Mouse (Mus musculus) activated CD4-positive, CD25-positive, alpha-beta regulatory T cell, adult 4 months (primary cell): ENCODE measurements at regions not wholly inside any gene's neighbourhood (a gene's known extent, or its start where the extent isn't known, plus 50 kb on each side); places are given as distances from the start of the nearest gene placed in this dataset.

Experiments
- ATAC-seq: one replicate; pipeline ENCODE4 v1.8.0; 2017

DNA sequence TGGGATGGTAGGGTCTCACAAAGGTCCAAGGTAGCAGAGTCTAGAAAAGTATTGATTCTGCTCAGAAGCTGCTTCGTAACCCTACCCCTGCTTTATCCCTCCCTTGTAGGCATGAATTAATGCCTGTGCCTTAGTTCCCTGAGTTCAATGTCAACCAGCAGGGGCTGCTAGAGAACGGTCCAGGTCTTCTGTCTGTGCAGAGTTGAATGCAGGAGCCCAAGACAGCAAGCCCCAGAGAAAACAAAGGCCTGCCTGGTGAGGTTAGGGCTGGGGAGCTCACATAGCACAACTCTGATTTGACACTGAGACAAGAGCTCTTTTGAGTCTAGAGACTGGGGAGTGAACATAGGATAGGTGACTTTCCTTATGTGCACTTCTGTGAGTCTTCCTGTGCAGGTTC is 56.6 kb downstream of the Olig3 start:
- ATAC-seq, result no peak

GRCm38 (mm10) chr10:19413935-19414334 is 57.6 kb downstream of the Olig3 start:
- ATAC-seq, result no peak

DNA sequence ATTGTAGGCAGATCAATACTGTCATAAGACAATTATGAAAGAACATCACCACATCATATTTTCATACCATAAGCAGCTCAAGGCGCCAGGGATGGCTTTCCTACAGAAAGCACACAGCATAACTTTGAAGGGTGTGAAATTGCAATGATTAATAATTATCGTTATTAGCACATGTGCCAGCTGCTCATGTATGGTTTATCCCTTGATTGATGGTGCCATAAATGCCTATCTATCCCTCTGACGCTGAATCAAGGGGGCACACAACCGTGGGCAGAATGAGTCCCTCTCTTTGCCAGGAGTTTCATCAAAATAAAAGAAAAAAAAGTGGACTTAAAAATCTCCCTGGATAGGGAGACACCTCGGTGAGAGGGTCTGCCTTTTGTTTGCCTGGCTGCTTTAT is 58.5 kb downstream of the Olig3 start:
- ATAC-seq, result no peak

- no peak for ATAC-seq
Observed at GRCm38 (mm10) chr10:19424030-19424429, 67.7 kb downstream of the Olig3 start.

GRCm38 (mm10) chr10:19424961-19425360 is 68.6 kb downstream of the Olig3 start:
- ATAC-seq, result no peak

DNA sequence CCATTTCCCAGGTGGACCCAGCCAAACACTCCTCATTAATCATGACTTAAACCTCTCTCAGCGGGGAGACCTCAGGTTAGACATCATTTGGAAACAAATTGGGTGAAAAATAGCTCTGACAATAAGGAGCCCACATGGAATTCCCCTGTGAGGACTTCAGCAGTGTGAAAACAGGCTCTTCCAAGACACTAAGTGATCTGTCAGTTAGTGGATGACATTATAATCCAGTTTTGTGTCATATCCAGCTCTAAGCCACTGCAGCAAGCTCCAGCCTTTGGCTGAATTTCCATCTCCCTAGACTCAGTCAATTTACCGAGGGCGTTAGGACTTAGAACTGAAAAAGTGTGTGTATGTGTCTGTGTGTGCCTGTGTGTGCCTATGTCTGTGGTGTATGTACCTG is 70.5 kb downstream of the Olig3 start:
- ATAC-seq, result no peak

- no peak for ATAC-seq
Observed at GRCm38 (mm10) chr10:19432515-19432914, 76.2 kb downstream of the Olig3 start.

DNA sequence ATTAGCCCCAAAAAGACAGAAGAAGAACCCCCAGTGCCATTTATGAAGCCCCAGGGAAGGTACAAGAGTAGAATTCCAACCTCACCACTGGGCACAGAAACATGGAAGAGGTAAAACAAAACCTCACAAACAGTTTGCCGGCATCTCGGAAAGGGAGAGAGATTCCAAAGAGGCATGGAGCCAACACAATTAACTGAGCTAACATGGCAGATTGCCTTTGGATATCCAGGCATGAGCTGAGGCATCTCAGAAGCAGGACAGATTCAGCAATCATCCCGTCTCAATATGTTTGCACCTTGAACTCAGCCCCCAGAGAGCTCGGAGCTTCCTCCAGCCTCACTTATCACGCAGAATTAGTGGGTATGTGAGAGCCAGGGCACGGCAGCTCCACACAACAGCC is 78.3 kb downstream of the Olig3 start:
- ATAC-seq, result no peak

GRCm38 (mm10) chr10:19441807-19442206 is 85.5 kb downstream of the Olig3 start:
- no peak for ATAC-seq

DNA sequence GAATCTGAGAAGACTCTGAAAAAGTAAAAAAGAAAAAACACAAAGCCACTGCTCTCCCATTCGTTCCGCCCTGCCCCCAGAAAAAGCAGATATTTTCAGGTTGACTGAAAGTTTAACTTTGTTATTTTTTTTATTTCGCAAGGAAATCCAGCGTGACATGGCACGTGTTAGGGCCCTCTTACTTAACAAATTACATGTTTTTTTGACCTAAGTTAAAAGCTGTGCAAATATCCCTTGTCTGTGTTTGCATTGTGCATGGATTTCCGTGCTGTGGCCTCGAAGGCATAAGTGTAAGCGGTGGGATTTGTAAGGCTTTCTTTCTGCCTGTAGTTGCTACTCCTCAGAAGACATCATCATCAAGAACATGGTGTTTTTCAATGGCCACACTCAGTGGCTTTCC is 87.2 kb downstream of the Olig3 start:
- no peak for ATAC-seq

DNA sequence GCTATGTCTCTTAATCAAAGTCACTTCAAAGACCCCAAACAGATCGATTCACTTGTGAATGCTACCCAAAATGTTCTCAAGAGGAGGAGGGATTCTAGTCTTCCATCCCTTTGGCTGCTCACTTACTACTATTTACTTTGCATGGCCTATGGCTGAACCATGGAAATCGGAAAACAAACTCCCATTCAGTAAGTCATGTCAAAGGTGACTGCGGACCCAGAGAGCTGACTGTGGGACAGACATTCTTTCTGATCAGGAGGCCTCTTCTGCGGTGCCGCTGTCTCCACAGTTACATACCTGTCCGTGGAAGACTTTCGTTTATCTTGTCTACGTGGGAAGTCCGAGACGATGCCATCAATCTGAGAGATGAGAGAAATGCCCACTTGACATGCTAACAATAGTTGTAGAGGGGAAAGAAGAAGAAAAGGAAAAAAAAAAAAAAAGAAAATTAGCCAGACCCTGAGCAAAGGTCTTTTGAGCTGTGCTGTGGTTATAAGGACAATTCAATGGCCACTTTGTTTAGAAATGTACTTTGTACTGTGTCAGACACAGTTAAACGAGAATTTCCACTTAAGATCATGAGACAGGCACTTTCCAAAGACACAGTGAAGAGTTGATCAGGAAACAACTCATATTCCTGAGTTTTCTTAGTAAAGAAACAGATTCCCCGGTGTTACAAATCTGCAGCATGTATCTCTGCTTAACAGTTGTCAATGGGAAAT is 92.7 kb downstream of the Olig3 start:
- no peak for ATAC-seq

DNA sequence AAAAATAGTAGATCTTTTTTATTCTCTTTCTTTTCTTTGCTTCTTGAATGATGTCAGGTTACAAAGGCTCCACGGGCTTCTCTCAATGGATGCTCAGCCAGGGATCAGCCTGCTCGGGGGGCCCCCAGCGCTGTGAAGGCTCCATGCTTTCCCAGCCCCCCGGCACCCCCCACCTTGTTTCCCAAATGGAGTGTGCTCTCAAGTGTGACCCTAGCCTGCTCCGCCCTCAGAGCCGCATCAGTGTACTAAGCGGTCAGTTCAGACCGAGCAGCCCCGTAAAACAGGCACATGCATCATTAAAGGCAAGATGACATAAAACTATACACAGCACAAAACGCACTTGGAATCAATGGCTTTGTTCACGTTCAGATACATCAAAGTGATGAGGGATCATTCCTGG is 102.7 kb downstream of the Olig3 start:
- no peak for ATAC-seq

DNA sequence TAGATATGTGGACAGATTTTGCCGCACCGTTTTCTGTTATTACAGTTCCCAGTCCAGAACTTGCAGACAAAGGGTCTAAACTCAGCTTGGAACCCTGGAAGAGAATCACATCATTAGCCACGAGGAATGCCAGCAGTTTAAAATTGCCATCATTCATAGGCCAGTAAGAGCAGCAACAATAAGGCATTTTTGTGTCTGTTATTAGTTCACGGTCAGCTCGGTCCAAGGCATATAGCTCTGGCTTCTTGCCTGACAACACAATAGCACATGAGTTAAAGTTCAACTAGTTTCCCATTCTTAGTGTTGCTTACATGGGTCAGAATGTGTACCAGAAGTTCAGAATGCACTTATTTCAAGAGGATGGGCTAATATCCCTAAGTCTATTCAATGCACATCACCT is 103.4 kb downstream of the Olig3 start:
- no peak for ATAC-seq

GRCm38 (mm10) chr10:19460164-19460563 is 103.8 kb downstream of the Olig3 start:
- no peak for ATAC-seq

GRCm38 (mm10) chr10:19463800-19464199 is 107.5 kb downstream of the Olig3 start:
- no peak for ATAC-seq

GRCm38 (mm10) chr10:19464504-19464903 is 108.2 kb downstream of the Olig3 start:
- ATAC-seq, result no peak

DNA sequence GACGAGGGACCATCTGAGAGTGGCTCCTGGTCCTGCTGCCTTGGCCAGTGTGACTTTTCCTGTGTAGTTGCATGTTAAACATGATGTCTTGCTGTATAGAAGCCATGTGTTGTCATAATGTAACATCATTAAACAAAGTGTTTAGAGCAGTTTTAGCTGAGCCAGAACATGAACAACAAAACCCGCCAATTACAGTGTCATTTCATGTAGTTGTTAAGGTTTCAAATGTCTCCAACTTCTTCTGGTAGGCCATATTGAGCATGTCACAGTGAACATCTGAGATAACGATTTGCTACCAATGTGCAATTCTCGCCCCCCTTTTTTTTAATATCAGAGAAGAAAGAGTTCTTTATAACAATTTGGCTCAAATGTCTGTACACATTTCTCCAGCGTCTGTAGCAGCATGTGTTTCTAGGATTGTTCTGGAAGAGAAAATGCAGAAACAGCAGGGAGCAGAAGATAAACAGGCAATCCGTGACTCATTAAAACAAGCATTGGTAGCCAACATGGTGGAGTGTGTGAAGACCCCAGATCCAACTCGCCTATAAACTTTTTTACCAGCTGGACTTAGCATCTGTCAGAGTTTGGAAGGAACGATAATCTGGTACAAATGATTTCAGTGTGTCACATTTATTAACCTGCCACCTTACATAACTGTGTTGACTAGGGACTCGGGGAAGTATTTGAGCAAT is 115.2 kb downstream of the Olig3 start:
- ATAC-seq, result no peak

GRCm38 (mm10) chr10:19472066-19472465 is 115.7 kb downstream of the Olig3 start:
- ATAC-seq, result no peak

GRCm38 (mm10) chr10:19472949-19473535 is 116.7 kb downstream of the Olig3 start:
- ATAC-seq, result no peak

DNA sequence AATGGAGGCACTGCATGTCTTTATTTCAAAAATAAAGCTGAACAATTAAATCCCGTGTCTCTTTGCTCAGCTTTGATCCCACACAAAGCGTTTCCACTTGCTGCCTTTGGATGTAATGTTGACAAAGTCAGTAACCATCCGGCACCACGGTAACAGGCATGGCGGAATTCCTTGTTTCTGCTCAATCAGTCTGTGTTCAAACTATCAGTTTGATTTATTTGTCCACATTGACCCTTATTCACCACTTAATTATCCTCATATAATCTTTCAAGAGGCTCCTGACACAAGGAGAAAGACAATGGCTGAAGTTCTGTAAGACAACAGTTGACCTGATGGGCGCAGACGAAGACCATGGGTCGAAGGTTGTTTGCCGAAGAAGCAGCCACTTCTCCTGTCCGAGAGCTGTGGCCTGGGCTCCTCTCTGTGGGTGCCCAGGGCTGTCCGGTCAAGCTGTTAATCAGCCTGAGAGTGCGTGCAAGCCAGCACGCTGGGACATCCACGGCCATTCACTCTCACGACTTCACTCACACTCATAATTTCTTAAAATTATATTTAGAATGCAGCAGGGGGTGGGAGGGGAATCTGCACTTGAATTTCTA is 106.1 kb upstream of the Ifngr1 start:
- no peak for ATAC-seq

DNA sequence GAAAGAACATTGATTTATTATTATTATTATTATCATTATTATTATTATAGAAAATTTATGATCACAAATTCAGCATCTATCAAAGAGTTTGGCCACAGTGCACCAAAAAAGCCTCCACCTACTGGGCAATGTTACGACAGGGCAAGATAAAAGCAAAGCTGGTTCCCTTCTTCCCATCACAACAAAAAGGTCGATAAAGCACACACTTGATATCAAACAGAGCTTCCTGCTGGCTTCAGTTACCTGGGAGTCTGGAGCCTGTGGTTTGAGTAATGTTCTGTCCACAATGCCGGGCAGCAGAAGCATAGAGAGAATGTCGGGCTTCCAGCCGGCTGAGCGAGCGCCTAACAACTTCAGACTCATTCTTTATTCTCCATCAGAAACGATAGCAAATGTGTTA is 101.2 kb upstream of the Ifngr1 start:
- no peak for ATAC-seq

DNA sequence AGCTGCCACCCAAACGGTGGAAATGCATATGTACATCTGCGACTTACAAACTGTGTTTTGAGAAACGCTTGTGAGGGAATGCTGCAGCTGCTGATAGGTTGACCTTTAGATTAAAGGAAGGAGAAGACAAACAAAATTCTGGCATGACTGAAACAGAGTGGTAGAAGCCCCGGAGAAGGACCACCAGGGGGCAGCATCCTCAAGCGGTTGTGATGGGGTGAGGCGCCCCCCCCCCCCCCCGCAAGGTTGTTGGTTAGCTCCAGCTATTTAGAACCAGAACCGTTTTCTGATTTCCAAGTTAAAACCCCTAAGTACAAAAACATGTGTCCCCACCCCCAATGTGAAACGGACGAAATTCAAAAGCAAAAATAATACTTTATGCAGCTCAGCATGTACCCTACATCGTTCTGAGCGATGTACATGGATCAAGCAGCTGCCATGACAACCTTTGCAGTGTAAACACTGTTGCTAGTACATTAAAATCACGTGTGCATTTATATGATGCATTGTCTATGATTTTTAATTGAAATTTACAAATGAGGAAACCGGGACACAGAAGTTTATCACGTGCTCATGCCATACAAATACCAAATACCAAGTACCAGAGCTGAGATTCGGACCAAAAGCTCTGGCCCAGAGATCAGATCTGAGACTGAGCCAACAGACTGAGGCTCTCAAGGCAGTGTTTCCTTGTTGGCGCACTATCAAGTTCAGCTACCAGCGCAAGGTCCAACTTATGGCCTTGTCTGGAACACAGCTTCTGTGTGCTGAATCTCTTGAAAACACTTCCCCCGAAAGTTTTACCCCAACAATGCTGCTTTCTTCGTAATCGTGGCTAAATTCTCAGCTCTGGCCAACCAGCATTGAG is 100.0 kb upstream of the Ifngr1 start:
- ATAC-seq, result peak; percentile 53
